Mouse (Mus musculus): ENCODE data around the gene Galnt16. TPM values are rescaled to one million over a fixed set of nuclear protein-coding genes. Genes with fewer than 3 reads are reported as not detected.

Galnt16 gene
- polyA plus RNA-seq, 1 experiment from 2014 or later = 4.8 TPM

GRCm38 (mm10) chr12:80567375-80567774 is 49.3 kb downstream of the Galnt16 start:
- DNase-seq = peak; percentile 75
- Histone ChIP-seq H3K9ac (no peak overlapping the region), H3K27ac (ENCODE audit: low read depth) (peak overlapping the region; percentile 63), H3K4me2 (0 out of 2 replicates have a peak overlapping the region, but pooled peaks have one; percentile 4), H3K4me1 (ENCODE audit: insufficient read depth) (peaks cover 19% of the 10 kb centered on the region), H3K27me3 (ENCODE audit: insufficient read depth, low read length) (no peaks in the 10 kb centered on the region), H3K9me3 (ENCODE audit: low read depth, low read length) (no peaks in the 10 kb centered on the region), H3K36me3 (ENCODE audit: insufficient read depth) (no peaks in the 10 kb centered on the region), H3K4me3 (ENCODE audit: low read depth, low read length) (no peak overlapping the region)
- TF ChIP-seq CTCF (IDR thresholded peaks at IDR 0.05; ENCODE audit: low read depth) = no peak
- 8% methylated on average over 3 of the region's 3 CpGs for WGBS
- ATAC-seq (ENCODE audit: insufficient read depth) = peak; percentile 71; the same call in 1 of the 2 replicates

- no peak overlapping the region for H3K4me3 ChIP-seq (ENCODE audit: low read depth, low read length)
- 73% methylated on average over 2 of the region's 2 CpGs for WGBS
- H3K4me2 ChIP-seq = no peak overlapping the region
- DNase-seq = no peak
- TF ChIP-seq CTCF (IDR thresholded peaks at IDR 0.05; ENCODE audit: low read depth) = no peak
- no peak overlapping the region for H3K9ac ChIP-seq
- peaks cover 17% of the 10 kb centered on the region for H3K4me1 ChIP-seq (ENCODE audit: insufficient read depth)
- no peaks in the 10 kb centered on the region for H3K27me3 ChIP-seq (ENCODE audit: insufficient read depth, low read length)
- H3K9me3 ChIP-seq (ENCODE audit: low read depth, low read length) = no peaks in the 10 kb centered on the region
- ATAC-seq (ENCODE audit: insufficient read depth) = no peak
- H3K27ac ChIP-seq (ENCODE audit: low read depth) = no peak overlapping the region
- no peaks in the 10 kb centered on the region for H3K36me3 ChIP-seq (ENCODE audit: insufficient read depth)
Measured at GRCm38 (mm10) chr12:80569561-80569960, 51.5 kb downstream of the Galnt16 start.

GRCm38 (mm10) chr12:80574318-80574717 is 56.2 kb downstream of the Galnt16 start:
- Histone ChIP-seq H3K9ac (no peak overlapping the region), H3K4me2 (no peak overlapping the region), H3K4me1 (ENCODE audit: insufficient read depth) (0 out of 2 replicates have a peak, but pooled peaks cover 4% of the 10 kb centered on the region), H3K9me3 (ENCODE audit: low read depth, low read length) (no peaks in the 10 kb centered on the region), H3K27ac (ENCODE audit: low read depth) (no peak overlapping the region), H3K4me3 (ENCODE audit: low read depth, low read length) (no peak overlapping the region), H3K27me3 (ENCODE audit: insufficient read depth, low read length) (no peaks in the 10 kb centered on the region), H3K36me3 (ENCODE audit: insufficient read depth) (no peaks in the 10 kb centered on the region)
- ATAC-seq (ENCODE audit: insufficient read depth) (no peak), DNase-seq (no peak)
- 81% methylated on average over 4 of the region's 4 CpGs for WGBS
- no peak for TF ChIP-seq CTCF (IDR thresholded peaks at IDR 0.05; ENCODE audit: low read depth)

- H3K36me3 ChIP-seq (ENCODE audit: insufficient read depth) = no peaks in the 10 kb centered on the region
- TF ChIP-seq CTCF (IDR thresholded peaks at IDR 0.05; ENCODE audit: low read depth) = no peak
- WGBS = 26% methylated on average over 15 of the region's 15 CpGs
- H3K27ac ChIP-seq (ENCODE audit: low read depth) = no peak overlapping the region
- H3K4me1 ChIP-seq (ENCODE audit: insufficient read depth) = 0 out of 2 replicates have a peak, but pooled peaks cover 4% of the 10 kb centered on the region
- no peak overlapping the region for H3K9ac ChIP-seq
- H3K4me2 ChIP-seq = peak overlapping the region; percentile 25; the same call in 1 of the 2 replicates
- no peak overlapping the region for H3K4me3 ChIP-seq (ENCODE audit: low read depth, low read length)
- no peaks in the 10 kb centered on the region for H3K27me3 ChIP-seq (ENCODE audit: insufficient read depth, low read length)
- no peaks in the 10 kb centered on the region for H3K9me3 ChIP-seq (ENCODE audit: low read depth, low read length)
- ATAC-seq (ENCODE audit: insufficient read depth) (peak; percentile 36; the same call in 1 of the 2 replicates), DNase-seq (peak; percentile 33)
Measured at GRCm38 (mm10) chr12:80574825-80575371, 56.8 kb downstream of the Galnt16 start.

GRCm38 (mm10) chr12:80577049-80577448 is 59.0 kb downstream of the Galnt16 start:
- Histone ChIP-seq H3K27ac (ENCODE audit: low read depth) (no peak overlapping the region), H3K9me3 (ENCODE audit: low read depth, low read length) (no peaks in the 10 kb centered on the region), H3K36me3 (ENCODE audit: insufficient read depth) (no peaks in the 10 kb centered on the region), H3K9ac (no peak overlapping the region), H3K4me1 (ENCODE audit: insufficient read depth) (peaks cover 7% of the 10 kb centered on the region; the same call in 1 of the 2 replicates), H3K27me3 (ENCODE audit: insufficient read depth, low read length) (no peaks in the 10 kb centered on the region), H3K4me2 (no peak overlapping the region), H3K4me3 (ENCODE audit: low read depth, low read length) (no peak overlapping the region)
- no peak for ATAC-seq (ENCODE audit: insufficient read depth)
- 69% methylated on average over 5 of the region's 5 CpGs for WGBS
- DNase-seq = peak; percentile 62
- peak; percentile 75 for TF ChIP-seq CTCF (IDR thresholded peaks at IDR 0.05; ENCODE audit: low read depth)

- no peak for TF ChIP-seq CTCF (IDR thresholded peaks at IDR 0.05; ENCODE audit: low read depth)
- Histone ChIP-seq H3K36me3 (ENCODE audit: insufficient read depth) (no peaks in the 10 kb centered on the region), H3K4me3 (ENCODE audit: low read depth, low read length) (no peak overlapping the region), H3K9me3 (ENCODE audit: low read depth, low read length) (no peaks in the 10 kb centered on the region), H3K9ac (no peak overlapping the region), H3K27ac (ENCODE audit: low read depth) (no peak overlapping the region), H3K4me2 (no peak overlapping the region), H3K27me3 (ENCODE audit: insufficient read depth, low read length) (no peaks in the 10 kb centered on the region), H3K4me1 (ENCODE audit: insufficient read depth) (peaks cover 3% of the 10 kb centered on the region; the same call in 1 of the 2 replicates)
- DNase-seq (no peak), ATAC-seq (ENCODE audit: insufficient read depth) (no peak)
- 54% methylated on average over 5 of the region's 5 CpGs for WGBS
Measured at GRCm38 (mm10) chr12:80581357-80581756, 63.3 kb downstream of the Galnt16 start.

- ATAC-seq (ENCODE audit: insufficient read depth) = no peak
- no peak overlapping the region for H3K9ac ChIP-seq
- peak; percentile 71 for TF ChIP-seq CTCF (IDR thresholded peaks at IDR 0.05; ENCODE audit: low read depth)
- H3K36me3 ChIP-seq (ENCODE audit: insufficient read depth) = no peaks in the 10 kb centered on the region
- H3K27ac ChIP-seq (ENCODE audit: low read depth) = no peak overlapping the region
- H3K9me3 ChIP-seq (ENCODE audit: low read depth, low read length) = no peaks in the 10 kb centered on the region
- no peak overlapping the region for H3K4me3 ChIP-seq (ENCODE audit: low read depth, low read length)
- DNase-seq = peak; percentile 61
- peaks cover 3% of the 10 kb centered on the region; the same call in 1 of the 2 replicates for H3K4me1 ChIP-seq (ENCODE audit: insufficient read depth)
- H3K27me3 ChIP-seq (ENCODE audit: insufficient read depth, low read length) = no peaks in the 10 kb centered on the region
- 19% methylated on average over 2 of the region's 2 CpGs for WGBS
- H3K4me2 ChIP-seq = no peak overlapping the region
Measured at GRCm38 (mm10) chr12:80584973-80585372, 66.9 kb downstream of the Galnt16 start.
